Mouse (Mus musculus) frontal cortex, postnatal 10 days (tissue): Measurements from ENCODE around the gene Tshr.

ENCODE experiments used
- DNase-seq, 2 experiments: peaks; one replicate each; pipeline ENCODE4 v3.0.0; 2022; ENCODE audit warnings: low spot score in 2 of 2, mixed read lengths in 1 of 2

The Tshr gene

DNA sequence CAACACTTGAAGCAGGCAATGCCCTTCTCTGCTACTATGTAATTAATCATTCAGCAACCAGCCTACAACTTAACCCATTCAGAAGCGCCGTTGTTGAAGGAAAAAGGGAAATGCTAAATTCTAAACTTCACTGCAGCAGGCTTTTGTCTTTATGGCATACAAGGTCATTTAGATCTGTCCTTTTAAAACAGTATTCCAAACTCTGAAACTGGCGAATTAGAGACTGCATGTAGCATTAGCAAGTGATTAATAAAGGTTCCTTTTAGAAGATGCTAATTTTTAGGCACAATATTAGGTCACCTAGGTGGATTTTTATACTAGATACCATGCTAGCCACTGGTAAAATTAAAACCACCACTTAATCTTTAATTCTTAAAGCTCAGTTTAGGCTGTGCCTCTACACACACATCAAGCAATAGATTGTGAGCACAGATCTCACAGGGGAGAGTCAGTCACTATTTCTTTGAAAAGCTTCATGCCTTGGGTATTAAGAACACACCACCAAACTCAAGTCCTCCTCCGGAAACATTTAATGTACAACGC lies 203.2 kb downstream of the Tshr start:
- DNase-seq = no peak

DNA sequence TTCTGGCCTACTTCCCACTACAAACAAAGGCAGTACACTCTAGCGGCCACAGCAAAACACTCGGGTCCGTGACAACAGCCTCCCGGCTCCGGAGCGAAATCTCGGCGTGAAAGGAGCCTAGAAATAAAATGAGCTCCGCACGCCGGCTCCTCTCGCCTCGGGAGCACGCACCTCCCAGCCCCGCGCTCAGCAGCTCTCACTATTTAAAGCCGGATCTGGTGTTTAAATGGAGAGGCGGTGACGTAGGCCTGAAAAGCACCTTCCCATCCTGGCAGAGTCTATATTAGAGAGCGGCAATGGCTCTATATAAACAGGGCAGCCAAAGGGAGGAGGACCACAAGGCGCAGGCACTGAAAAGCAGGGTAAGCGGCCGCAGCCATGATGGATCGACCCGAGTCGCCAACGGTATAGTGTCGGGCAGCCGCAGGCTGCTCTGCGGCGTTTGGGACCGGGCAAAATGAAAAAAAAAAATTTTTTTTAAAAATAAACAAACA lies 203.9 kb downstream of the Tshr start:
- peak; percentile 88 to 89 for DNase-seq

DNA sequence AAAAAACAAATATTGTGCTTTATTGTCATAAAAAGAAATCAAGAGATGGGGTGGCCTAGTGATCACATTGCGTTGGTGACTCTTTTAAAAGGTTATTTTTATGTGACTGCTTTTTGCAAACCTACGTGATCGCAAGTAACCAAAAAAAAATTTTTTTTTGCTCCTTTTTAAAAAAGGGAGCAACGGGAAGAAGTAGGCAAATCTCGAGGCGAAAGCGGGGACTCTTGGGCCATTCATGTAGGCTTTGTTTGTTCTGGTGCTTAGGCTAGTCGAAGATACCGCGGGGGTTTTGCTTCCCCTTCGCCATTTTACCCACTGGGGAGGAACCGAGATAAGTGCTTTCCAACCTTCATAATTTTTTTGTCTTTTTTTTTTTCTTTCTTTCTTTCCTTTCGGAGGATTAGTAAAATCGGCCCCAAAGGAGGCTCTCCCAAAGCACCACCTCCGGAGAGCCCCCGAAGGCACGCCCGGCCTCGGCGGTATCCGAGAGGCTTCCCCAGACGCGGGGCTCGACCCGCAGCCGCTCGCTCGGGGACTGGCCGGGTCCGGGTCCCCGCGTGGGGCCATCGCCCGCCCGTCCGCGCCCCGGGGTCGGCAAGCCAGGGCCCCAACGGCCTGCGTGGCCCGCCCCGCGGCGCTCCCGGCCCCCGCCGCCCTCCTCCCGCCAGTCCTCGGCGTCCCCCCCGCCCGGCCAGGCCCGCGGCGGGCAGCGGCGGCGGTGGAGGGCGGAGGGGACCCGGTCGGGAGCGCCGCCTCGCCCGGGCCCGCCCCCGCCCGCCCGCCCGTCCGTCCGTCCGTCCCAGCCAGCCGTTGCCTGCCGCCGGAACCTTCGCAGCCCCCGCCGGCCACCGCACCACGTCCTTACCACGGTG lies 204.5 kb downstream of the Tshr start:
- DNase-seq = peak; percentile 17 to 55

DNA sequence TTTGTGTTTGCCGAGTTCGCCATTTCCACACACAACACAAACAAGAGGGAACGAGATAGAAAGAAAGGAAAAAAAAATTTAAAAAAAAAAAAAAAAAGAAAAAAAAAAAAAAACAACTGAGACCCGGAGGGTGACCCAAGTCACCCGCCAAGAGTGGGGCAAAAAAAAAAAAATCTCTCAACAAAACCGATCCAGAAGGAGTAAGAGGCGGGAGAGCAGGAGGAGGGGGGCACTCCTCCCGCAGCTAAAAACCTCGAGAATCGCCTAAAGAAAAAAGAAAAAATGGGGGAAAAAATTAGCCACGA lies 205.1 kb downstream of the Tshr start:
- DNase-seq = no peak

DNA sequence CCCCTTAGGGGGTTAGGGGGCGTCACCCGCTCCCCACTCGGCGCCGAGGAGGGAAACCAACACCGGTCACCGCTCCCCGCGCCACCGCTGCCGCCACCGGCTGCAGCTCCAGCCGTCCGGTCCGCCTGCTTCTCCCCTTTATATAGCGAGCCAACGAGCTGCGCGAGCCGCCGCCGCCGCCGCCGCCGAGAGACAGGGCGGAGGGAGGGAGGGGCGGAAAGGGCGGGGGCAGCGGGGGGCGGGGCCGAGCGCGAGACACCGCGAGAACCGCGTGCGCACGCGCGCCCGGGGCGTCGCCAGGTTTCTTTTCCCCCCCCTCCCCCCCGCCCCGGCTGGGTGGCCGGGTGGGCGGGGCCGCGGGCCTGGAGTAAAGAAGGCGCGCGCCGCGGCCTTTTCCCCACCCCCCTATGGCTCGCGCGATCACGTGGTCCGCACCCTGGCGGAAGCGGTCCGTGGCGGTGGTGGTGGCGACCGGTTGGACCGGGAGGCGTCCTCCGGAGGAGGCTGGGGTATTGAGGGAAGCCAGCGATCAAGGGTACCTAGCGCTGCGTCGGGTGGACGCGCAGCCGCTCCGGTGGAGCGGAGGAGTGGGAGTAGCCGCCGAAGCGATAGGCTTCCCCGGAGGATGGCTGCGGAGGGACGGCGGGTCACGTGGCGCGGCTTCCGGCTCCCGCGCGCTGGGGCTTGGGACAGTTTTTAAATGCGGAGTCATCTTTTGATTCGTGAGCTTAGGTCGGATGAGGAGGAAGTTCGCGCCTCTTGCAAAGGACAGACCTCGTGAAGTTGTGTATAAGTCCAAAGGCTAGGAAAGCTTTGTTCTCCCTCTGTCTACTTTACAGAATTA lies 205.7 kb downstream of the Tshr start, which contains the start of gene Gtf2a1:
TSS of gene Gtf2a1 (minus strand) at position 641 of the 844 bp plus-strand sequence.
- peak; percentile 89 to 93 for DNase-seq

DNA sequence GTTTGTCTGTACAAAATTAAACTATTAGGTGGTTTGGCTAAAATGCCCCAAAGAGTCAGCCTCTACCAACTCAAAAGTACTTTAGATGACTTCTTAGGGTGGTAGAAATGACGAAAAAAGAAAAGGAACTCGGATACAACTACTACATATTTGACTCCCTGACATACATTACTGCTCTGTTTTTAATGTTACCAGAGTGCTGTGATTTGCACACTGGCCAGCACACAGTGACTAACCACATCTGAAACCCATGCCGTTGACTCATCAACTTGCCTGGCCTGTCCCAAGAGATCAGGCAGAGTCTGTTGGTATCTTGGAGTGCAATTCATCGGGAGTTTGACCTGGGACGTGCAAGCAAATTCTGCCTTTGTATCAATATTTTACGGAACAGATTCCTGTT lies 206.4 kb downstream of the Tshr start:
- no peak for DNase-seq

DNA sequence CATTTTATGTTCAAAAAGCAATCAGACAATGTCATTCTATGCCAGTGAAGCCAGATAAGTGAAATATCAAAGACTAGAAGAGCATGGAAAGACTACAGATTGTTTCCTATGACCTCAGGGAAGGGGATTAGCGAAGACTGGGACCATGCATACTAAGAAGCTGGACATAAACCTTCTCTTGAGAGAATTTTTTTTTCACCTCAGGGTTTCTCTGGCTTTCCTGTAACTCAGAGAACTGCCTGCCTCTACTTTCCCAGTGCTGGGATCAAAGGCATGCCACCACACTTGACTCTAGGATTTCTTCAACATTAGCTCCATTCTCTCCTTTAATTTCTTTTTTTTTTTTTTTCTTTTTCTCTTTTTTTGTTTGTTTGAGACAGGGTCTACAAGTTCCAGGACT lies 206.8 kb downstream of the Tshr start:
- DNase-seq = no peak

DNA sequence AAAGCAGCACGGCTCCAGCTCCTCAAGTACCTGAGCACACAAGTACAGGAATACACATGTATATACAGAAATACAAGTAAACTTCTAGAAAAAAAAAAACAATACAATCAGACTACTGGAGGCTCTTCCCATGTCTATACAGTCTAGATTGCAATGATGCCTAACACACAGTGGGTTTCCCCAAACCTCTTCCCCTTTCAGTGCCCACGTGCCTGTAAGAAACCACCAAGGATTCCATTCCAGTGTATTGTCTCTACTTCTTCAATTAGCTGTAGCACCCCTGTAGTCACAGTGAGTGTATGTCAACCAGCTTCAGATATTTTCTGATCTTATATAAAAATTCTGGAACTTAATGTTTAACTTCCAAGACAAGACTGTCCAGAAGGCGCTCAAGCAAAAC lies 207.8 kb downstream of the Tshr start:
- no peak for DNase-seq
